Mouse (Mus musculus): ENCODE measurements around the gene Phc1. TPM values are rescaled to one million over a fixed set of nuclear protein-coding genes. Genes with fewer than 3 reads are reported as not detected.

Gene Phc1
- total and polyA plus RNA-seq, 3 experiments: 15.4 to 86.6 (median 78.0) TPM

GRCm38 (mm10) chr6:122304790-122305555 lies 35.4 kb downstream of the Phc1 start:
- ATAC-seq (ENCODE audit: extremely low read depth, insufficient number of reproducible peaks, low FRiP score, poor library complexity, severe bottlenecking) (no peak), DNase-seq (ENCODE audit: low spot score) (no peak)
- no peaks in the 10 kb centered on the region for H3K27me3 ChIP-seq (ENCODE audit: insufficient read depth, low read length)
- TF ChIP-seq GATA2 (IDR thresholded peaks at IDR 0.05; ENCODE audit: borderline replicate concordance, low read depth, low read length) (no peak), POLR2AphosphoS5 (IDR thresholded peaks at IDR 0.05; ENCODE audit: insufficient replicate concordance, low read depth, low read length) (no peak; the same call in 1 of the 2 replicates), TAL1 (conservative IDR thresholded peaks at IDR 0.05; ENCODE audit: low read depth, low read length) (no peak), CTCF (IDR thresholded peaks at IDR 0.05; ENCODE audit: low read depth, low read length) (no peak), GATA1 (IDR thresholded peaks at IDR 0.05; ENCODE audit: borderline replicate concordance, low read length) (no peak)
- H3K36me3 ChIP-seq (replicated peaks): no peaks in the 10 kb centered on the region
- peaks cover 33% of the 10 kb centered on the region for H3K4me1 ChIP-seq (ENCODE audit: insufficient read depth, low read depth, low read length)
- H3K9me3 ChIP-seq (replicated peaks): no peaks in the 10 kb centered on the region
- H3K4me3 ChIP-seq (ENCODE audit: low read depth, low read length): no peak overlapping the region

GRCm38 (mm10) chr6:122304355-122304754 lies 36.0 kb downstream of the Phc1 start:
- TF ChIP-seq TAL1 (conservative IDR thresholded peaks at IDR 0.05; ENCODE audit: low read depth, low read length): no peak
- TF ChIP-seq CTCF (IDR thresholded peaks at IDR 0.05; ENCODE audit: low read depth, low read length): peak; percentile 84
- DNase-seq (ENCODE audit: low spot score) (no peak), ATAC-seq (ENCODE audit: extremely low read depth, insufficient number of reproducible peaks, low FRiP score, poor library complexity, severe bottlenecking) (no peak)
- H3K4me3 ChIP-seq (ENCODE audit: low read depth, low read length): no peak overlapping the region
- H3K27me3 ChIP-seq (ENCODE audit: insufficient read depth, low read length): no peaks in the 10 kb centered on the region
- no peaks in the 10 kb centered on the region for H3K36me3 ChIP-seq (replicated peaks)
- peaks cover 38% of the 10 kb centered on the region for H3K4me1 ChIP-seq (ENCODE audit: insufficient read depth, low read depth, low read length)
- no peaks in the 10 kb centered on the region for H3K9me3 ChIP-seq (replicated peaks)

DNA sequence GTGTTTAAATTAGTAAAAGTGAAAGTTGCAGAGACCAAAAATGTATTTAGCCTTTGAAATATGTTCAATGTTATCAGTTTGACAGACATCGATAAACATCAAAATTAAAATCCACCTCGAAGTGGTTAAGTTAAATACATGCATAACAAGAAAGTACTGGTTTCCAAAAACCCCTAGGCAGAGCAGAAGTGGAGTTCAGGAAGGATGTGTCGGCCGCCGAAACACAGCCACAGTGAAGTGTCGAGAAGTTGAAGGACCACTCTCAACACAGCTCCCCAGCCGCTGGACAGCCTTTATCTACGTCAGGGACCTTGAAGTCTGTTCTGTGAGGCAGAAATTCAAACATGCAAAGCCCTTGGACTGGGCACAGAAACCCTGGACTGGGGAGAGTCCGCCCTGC lies 36.8 kb downstream of the Phc1 start:
- ATAC-seq (ENCODE audit: extremely low read depth, insufficient number of reproducible peaks, low FRiP score, poor library complexity, severe bottlenecking): no peak
- no peaks in the 10 kb centered on the region for H3K27me3 ChIP-seq (ENCODE audit: insufficient read depth, low read length)

DNA sequence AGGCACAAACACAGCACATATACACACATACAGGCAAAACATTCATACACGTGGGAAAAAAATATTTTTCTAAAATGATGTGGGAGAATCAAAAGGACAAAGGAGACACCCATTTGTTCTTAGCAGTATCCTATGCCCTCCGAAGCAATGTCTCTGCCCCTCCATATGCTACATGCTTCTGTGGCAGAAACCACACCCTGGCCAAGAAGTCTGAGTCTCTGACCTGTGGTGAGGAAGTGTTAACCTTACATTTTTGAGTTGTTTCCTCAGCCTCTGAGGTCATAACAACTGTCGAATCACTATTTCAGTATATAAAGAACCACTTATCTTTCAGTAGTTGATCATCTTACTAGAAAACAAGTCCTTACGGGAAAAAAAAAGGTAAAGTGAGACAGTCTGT lies 37.7 kb downstream of the Phc1 start:
- no peaks in the 10 kb centered on the region for H3K27me3 ChIP-seq (ENCODE audit: insufficient read depth, low read length)
- no peaks in the 10 kb centered on the region for H3K9me3 ChIP-seq (replicated peaks)
- ATAC-seq (ENCODE audit: extremely low read depth, insufficient number of reproducible peaks, low FRiP score, poor library complexity, severe bottlenecking) (no peak), DNase-seq (ENCODE audit: low spot score) (no peak)
- H3K4me3 ChIP-seq (ENCODE audit: low read depth, low read length): no peak overlapping the region
- H3K4me1 ChIP-seq (ENCODE audit: insufficient read depth, low read depth, low read length): peaks cover 44% of the 10 kb centered on the region
- no peak for TF ChIP-seq GATA2 (IDR thresholded peaks at IDR 0.05; ENCODE audit: borderline replicate concordance, low read depth, low read length)
- no peak for TF ChIP-seq POLR2AphosphoS5 (IDR thresholded peaks at IDR 0.05; ENCODE audit: insufficient replicate concordance, low read depth, low read length)
- TF ChIP-seq GATA1 (IDR thresholded peaks at IDR 0.05; ENCODE audit: borderline replicate concordance, low read length): no peak
- TF ChIP-seq CTCF (IDR thresholded peaks at IDR 0.05; ENCODE audit: low read depth, low read length): no peak
- TF ChIP-seq TAL1 (conservative IDR thresholded peaks at IDR 0.05; ENCODE audit: low read depth, low read length): no peak
- no peaks in the 10 kb centered on the region for H3K36me3 ChIP-seq (replicated peaks)

More for the DNA sequence above, 36.8 kb downstream of the Phc1 start:
- H3K4me3 ChIP-seq (ENCODE audit: low read depth, low read length): no peak overlapping the region
- no peaks in the 10 kb centered on the region for H3K36me3 ChIP-seq (replicated peaks)
- no peaks in the 10 kb centered on the region for H3K9me3 ChIP-seq (replicated peaks)
- no peak for TF ChIP-seq CTCF (IDR thresholded peaks at IDR 0.05; ENCODE audit: low read depth, low read length)
- TF ChIP-seq GATA1 (IDR thresholded peaks at IDR 0.05; ENCODE audit: borderline replicate concordance, low read length): no peak
- no peak for TF ChIP-seq GATA2 (IDR thresholded peaks at IDR 0.05; ENCODE audit: borderline replicate concordance, low read depth, low read length)
- TF ChIP-seq POLR2AphosphoS5 (IDR thresholded peaks at IDR 0.05; ENCODE audit: insufficient replicate concordance, low read depth, low read length): no peak
- no peak for TF ChIP-seq TAL1 (conservative IDR thresholded peaks at IDR 0.05; ENCODE audit: low read depth, low read length)
- H3K4me1 ChIP-seq (ENCODE audit: insufficient read depth, low read depth, low read length): peaks cover 38% of the 10 kb centered on the region
- no peak for DNase-seq (ENCODE audit: low spot score)

GRCm38 (mm10) chr6:122302121-122302520 lies 38.2 kb downstream of the Phc1 start:
- TF ChIP-seq POLR2AphosphoS5 (IDR thresholded peaks at IDR 0.05; ENCODE audit: insufficient replicate concordance, low read depth, low read length) (no peak), TAL1 (conservative IDR thresholded peaks at IDR 0.05; ENCODE audit: low read depth, low read length) (no peak), GATA2 (IDR thresholded peaks at IDR 0.05; ENCODE audit: borderline replicate concordance, low read depth, low read length) (no peak), GATA1 (IDR thresholded peaks at IDR 0.05; ENCODE audit: borderline replicate concordance, low read length) (no peak), CTCF (IDR thresholded peaks at IDR 0.05; ENCODE audit: low read depth, low read length) (no peak)
- H3K9me3 ChIP-seq (replicated peaks): no peaks in the 10 kb centered on the region
- H3K4me3 ChIP-seq (ENCODE audit: low read depth, low read length): no peak overlapping the region
- H3K4me1 ChIP-seq (ENCODE audit: insufficient read depth, low read depth, low read length): peaks cover 49% of the 10 kb centered on the region
- ATAC-seq (ENCODE audit: extremely low read depth, insufficient number of reproducible peaks, low FRiP score, poor library complexity, severe bottlenecking): no peak
- H3K27me3 ChIP-seq (ENCODE audit: insufficient read depth, low read length): no peaks in the 10 kb centered on the region
- H3K36me3 ChIP-seq (replicated peaks): no peaks in the 10 kb centered on the region
- no peak for DNase-seq (ENCODE audit: low spot score)

- ATAC-seq (ENCODE audit: extremely low read depth, insufficient number of reproducible peaks, low FRiP score, poor library complexity, severe bottlenecking) (peak; percentile 42; the same call in 1 of the 2 replicates), DNase-seq (ENCODE audit: low spot score) (peak; percentile 31)
- peaks cover 48% of the 10 kb centered on the region for H3K4me1 ChIP-seq (ENCODE audit: insufficient read depth, low read depth, low read length)
- no peaks in the 10 kb centered on the region for H3K36me3 ChIP-seq (replicated peaks)
- no peaks in the 10 kb centered on the region for H3K9me3 ChIP-seq (replicated peaks)
- H3K4me3 ChIP-seq (ENCODE audit: low read depth, low read length): no peak overlapping the region
- TF ChIP-seq TAL1 (conservative IDR thresholded peaks at IDR 0.05; ENCODE audit: low read depth, low read length) (no peak), POLR2AphosphoS5 (IDR thresholded peaks at IDR 0.05; ENCODE audit: insufficient replicate concordance, low read depth, low read length) (no peak), CTCF (IDR thresholded peaks at IDR 0.05; ENCODE audit: low read depth, low read length) (no peak), GATA2 (IDR thresholded peaks at IDR 0.05; ENCODE audit: borderline replicate concordance, low read depth, low read length) (no peak), GATA1 (IDR thresholded peaks at IDR 0.05; ENCODE audit: borderline replicate concordance, low read length) (no peak)
- no peaks in the 10 kb centered on the region for H3K27me3 ChIP-seq (ENCODE audit: insufficient read depth, low read length)
Observed at GRCm38 (mm10) chr6:122299621-122300133, 40.7 kb downstream of the Phc1 start.

Data from G1E (cell line).